Mouse (Mus musculus) testis, adult 2 months (tissue): ENCODE measurements around the gene Hmga2. TPM values are rescaled to one million over a fixed set of nuclear protein-coding genes. Genes with fewer than 3 reads are reported as not detected.
"Not testable (repeated sequence)": the region's sequence is repeated elsewhere in the genome, so short reads cannot be mapped to it uniquely, and the experiment has no call there.

ENCODE experiments used
- H3K27ac ChIP-seq: fragments of 200-500 bp; 2 replicates; pipeline ENCODE4 v1.5.1; 2012; ENCODE audit warnings: low read depth, low read length; ENCODE audit not compliant: control insufficient read depth, insufficient read depth
- H3K27me3 ChIP-seq: fragments of 200-500 bp; 2 replicates; pipeline ENCODE4 v1.6.1; 2012; ENCODE audit warnings: mild to moderate bottlenecking, low read length, moderate library complexity; ENCODE audit not compliant: control insufficient read depth, insufficient read depth
- H3K36me3 ChIP-seq: fragments of 200-500 bp; 2 replicates; pipeline ENCODE4 v1.6.1; 2012; ENCODE audit warnings: mild to moderate bottlenecking, low read length; ENCODE audit not compliant: control insufficient read depth, insufficient read depth
- H3K4me1 ChIP-seq: fragments of 200-500 bp; 2 replicates; pipeline ENCODE4 v1.6.1; 2012; ENCODE audit warnings: low read length; ENCODE audit not compliant: control insufficient read depth, insufficient read depth
- H3K4me3 ChIP-seq: fragments of 200-500 bp; 2 replicates; pipeline ENCODE4 v1.5.1; 2012; ENCODE audit warnings: low read depth, mild to moderate bottlenecking, low read length, moderate library complexity, mixed read lengths; ENCODE audit not compliant: control insufficient read depth
- CTCF ChIP-seq: fragments of 200-500 bp; IDR thresholded peaks from 2 replicates; pipeline ENCODE4 v1.5.1; 2012; ENCODE audit warnings: low read depth, mild to moderate bottlenecking, inconsistent platforms, low read length, moderate library complexity; ENCODE audit not compliant: control insufficient read depth, insufficient read depth, insufficient replicate concordance
- POLR2A ChIP-seq: fragments of 200-500 bp; IDR thresholded peaks from 2 replicates; pipeline ENCODE4 v1.6.1; 2012; ENCODE audit warnings: low read depth, mild to moderate bottlenecking, inconsistent platforms, low read length, moderate library complexity; ENCODE audit not compliant: control insufficient read depth
- polyA plus RNA-seq: library from polyadenylated mRNA; depleted of rRNA; stranded (reverse); fragments of >200 nt; gene quantifications from 2 replicates; pipeline ENCODE4 v1.2.3, GENCODE M21; 2012; rRNA removed

Hmga2 gene
- polyA plus RNA-seq, 1 experiment = 0.42 TPM

- H3K27ac ChIP-seq = no peak overlapping the region
- no peak for TF ChIP-seq CTCF
- no peak for TF ChIP-seq POLR2A
- H3K4me3 ChIP-seq = no peak overlapping the region
- no peaks in the 10 kb centered on the region for H3K36me3 ChIP-seq
- no peaks in the 10 kb centered on the region for H3K4me1 ChIP-seq
- H3K27me3 ChIP-seq = no peaks in the 10 kb centered on the region
Measured at GRCm38 (mm10) chr10:120339324-120339723, 136.9 kb downstream of the Hmga2 start.

GRCm38 (mm10) chr10:120338841-120339240 lies 137.4 kb downstream of the Hmga2 start:
- H3K27ac ChIP-seq = no peak overlapping the region

GRCm38 (mm10) chr10:120338431-120338830 lies 137.8 kb downstream of the Hmga2 start:
- H3K4me3 ChIP-seq, H3K4me1 ChIP-seq, H3K36me3 ChIP-seq, H3K27me3 ChIP-seq, H3K27ac ChIP-seq: not testable (repeated sequence)

More at GRCm38 (mm10) chr10:120338841-120339240, 137.4 kb downstream of the Hmga2 start:
- no peaks in the 10 kb centered on the region for H3K4me1 ChIP-seq
- H3K27me3 ChIP-seq = no peaks in the 10 kb centered on the region
- H3K4me3 ChIP-seq = no peak overlapping the region
- no peaks in the 10 kb centered on the region for H3K36me3 ChIP-seq
- no peak for TF ChIP-seq POLR2A
- TF ChIP-seq CTCF = no peak

GRCm38 (mm10) chr10:120327946-120328345 lies 148.3 kb downstream of the Hmga2 start:
- TF ChIP-seq POLR2A = no peak
- TF ChIP-seq CTCF = no peak
- Histone ChIP-seq H3K27me3 (no peaks in the 10 kb centered on the region), H3K4me3 (peak overlapping the region; percentile 35; the same call in 1 of the 2 replicates), H3K27ac (no peak overlapping the region), H3K36me3 (no peaks in the 10 kb centered on the region), H3K4me1 (peaks cover 7% of the 10 kb centered on the region)

- no peak overlapping the region for H3K27ac ChIP-seq
- no peak overlapping the region for H3K4me3 ChIP-seq
- TF ChIP-seq CTCF (no peak), POLR2A (no peak)
- peaks cover 9% of the 10 kb centered on the region for H3K4me1 ChIP-seq
- H3K36me3 ChIP-seq = no peaks in the 10 kb centered on the region
- H3K27me3 ChIP-seq = no peaks in the 10 kb centered on the region
Measured at GRCm38 (mm10) chr10:120323584-120324203, 152.6 kb downstream of the Hmga2 start.

- TF ChIP-seq POLR2A = no peak
- TF ChIP-seq CTCF = no peak
- peaks cover 2% of the 10 kb centered on the region for H3K4me1 ChIP-seq
- no peak overlapping the region for H3K4me3 ChIP-seq
- no peak overlapping the region for H3K27ac ChIP-seq
- H3K36me3 ChIP-seq = no peaks in the 10 kb centered on the region
- H3K27me3 ChIP-seq = no peaks in the 10 kb centered on the region
Measured at GRCm38 (mm10) chr10:120322815-120323214, 153.5 kb downstream of the Hmga2 start.

DNA sequence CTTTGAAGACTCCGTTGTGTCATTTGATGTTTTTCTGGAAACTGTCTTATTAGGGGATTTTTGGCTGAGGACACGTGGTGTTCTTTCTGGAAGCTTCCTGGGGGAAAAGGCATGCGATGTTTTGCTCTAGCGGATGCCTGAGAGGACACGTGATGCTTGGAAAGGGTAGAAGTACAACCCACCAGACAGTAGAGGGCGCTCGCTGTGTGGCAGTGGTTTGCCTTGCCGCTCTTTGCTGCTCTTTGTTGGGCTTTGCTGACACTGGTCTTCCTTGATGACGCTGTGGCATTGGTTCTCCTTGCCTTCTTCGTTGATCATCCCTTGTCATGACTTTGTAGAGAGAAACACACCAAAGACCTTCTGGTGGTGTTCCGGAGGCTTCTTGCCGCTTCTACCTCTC lies 156.7 kb downstream of the Hmga2 start:
- Histone ChIP-seq H3K27ac (no peak overlapping the region), H3K4me1 (peaks cover 2% of the 10 kb centered on the region), H3K36me3 (no peaks in the 10 kb centered on the region), H3K27me3 (no peaks in the 10 kb centered on the region), H3K4me3 (peak overlapping the region; percentile 46)
- no peak for TF ChIP-seq POLR2A
- TF ChIP-seq CTCF = peak; percentile 92; the same call in 1 of the 2 replicates

Other genes starting within 250 kb of the Hmga2 start
- gene Llph, start 249.4 kb downstream of the Hmga2 start, polyA plus RNA-seq = 3.9 and 4.0 TPM in 2 replicates